Mouse (Mus musculus): ENCODE measurements at regions not wholly inside any gene's neighbourhood (a gene's known extent, or its start where the extent isn't known, plus 50 kb on each side); places are given as distances from the start of the nearest gene placed in this dataset.

DNA sequence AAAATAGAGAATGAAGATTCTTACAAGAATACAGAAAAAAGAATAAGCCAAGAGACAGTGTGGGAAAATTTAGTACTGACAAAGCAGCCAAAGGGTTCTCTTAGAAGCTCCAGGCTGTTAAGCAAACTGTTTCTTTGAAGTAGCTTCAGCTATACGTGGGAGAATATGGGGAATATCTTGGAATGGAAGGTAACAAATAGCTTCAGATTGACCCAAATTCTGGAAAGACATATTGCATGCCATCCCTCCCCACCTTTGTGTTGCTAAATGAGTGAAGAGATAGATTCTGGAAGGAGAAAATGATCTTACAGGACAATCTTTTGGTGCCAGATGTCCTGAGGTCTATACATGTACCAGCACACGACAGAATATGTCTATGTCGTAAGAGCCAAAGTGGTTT, 591.9 kb upstream of the Cdh6 start:
- TF ChIP-seq ETS1 (IDR thresholded peaks at IDR 0.05; ENCODE audit: low read depth, low read length) (no peak), CTCF (IDR thresholded peaks at IDR 0.05 in 2 of 3, conservative IDR thresholded peaks at IDR 0.05 in 1 of 3; ENCODE audit: control insufficient read depth in 1 of 3, insufficient read depth in 1 of 3, low read depth in 2 of 3, low read length in 3 of 3, poor library complexity in 1 of 3, severe bottlenecking in 1 of 3) (no peak), TCF12 (IDR thresholded peaks at IDR 0.05; ENCODE audit: low read depth, low read length) (no peak), EP300 (IDR thresholded peaks at IDR 0.05; ENCODE audit: low read depth in 1 of 2, low read length in 2 of 2) (no peak), POLR2AphosphoS2 (IDR thresholded peaks at IDR 0.05; ENCODE audit: low read length) (no peak)

Data from MEL (cell line).